Mouse (Mus musculus) MEL (cell line): ENCODE measurements around the gene Polrmt. TPM values are rescaled to one million over a fixed set of nuclear protein-coding genes. Genes with fewer than 3 reads are reported as not detected.

Experiments used
- DNase-seq: peaks from one replicate; pipeline ENCODE4 v3.0.0; 2011; ENCODE audit warnings: low read depth, low spot score
- H3K27ac ChIP-seq: 2 replicates; pipeline ENCODE4 v1.5.1; 2012; ENCODE audit warnings: low read depth, mild to moderate bottlenecking, control low read depth, low read length, moderate library complexity; ENCODE audit not compliant: control insufficient read depth
- H3K27me3 ChIP-seq, 2 experiments: fragments of 150-350 bp in 1 of 2; sonication (generic) in 1 of 2; 2 replicates each; pipeline ENCODE4 v1.6.1; 2012; ENCODE audit warnings: low read length in 2 of 2, mild to moderate bottlenecking in 2 of 2, improper control_type of control experiment in 1 of 2, moderate library complexity in 1 of 2; ENCODE audit not compliant: insufficient read depth in 2 of 2, control insufficient read depth in 1 of 2
- H3K36me3 ChIP-seq, 2 experiments: 2 replicates each; pipeline ENCODE4 v1.6.1; 2012 to 2014; ENCODE audit warnings: low read length in 2 of 2, improper control_type of control experiment in 1 of 2, inconsistent platforms in 1 of 2, mild to moderate bottlenecking in 1 of 2; ENCODE audit not compliant: insufficient read depth in 2 of 2, control insufficient read depth in 1 of 2
- H3K4me1 ChIP-seq, 2 experiments: fragments of 150-350 bp in 1 of 2; sonication (generic) in 1 of 2; 2 replicates each; pipeline ENCODE4 v1.6.1; 2012; ENCODE audit warnings: low read length in 2 of 2, improper control_type of control experiment in 1 of 2, mild to moderate bottlenecking in 1 of 2; ENCODE audit not compliant: insufficient read depth in 2 of 2, control insufficient read depth in 1 of 2
- H3K4me3 ChIP-seq, 2 experiments: fragments of 150-350 bp in 1 of 2; sonication (generic) in 1 of 2; 2 replicates each; pipeline ENCODE4 v1.5.1; 2012; ENCODE audit warnings: low read depth in 2 of 2, low read length in 2 of 2, mild to moderate bottlenecking in 2 of 2, moderate library complexity in 2 of 2, control low read depth in 1 of 2, improper control_type of control experiment in 1 of 2; ENCODE audit not compliant: control insufficient read depth in 1 of 2, insufficient read depth in 1 of 2
- H3K79me2 ChIP-seq: 2 replicates; pipeline ENCODE4 v1.6.1; 2012; ENCODE audit warnings: mild to moderate bottlenecking, low read length, moderate library complexity; ENCODE audit not compliant: control insufficient read depth, poor library complexity, insufficient read depth
- H3K9ac ChIP-seq: 2 replicates; pipeline ENCODE4 v1.6.1; 2012; ENCODE audit warnings: low read depth, mild to moderate bottlenecking, control low read depth, low read length, moderate library complexity; ENCODE audit not compliant: control insufficient read depth, poor library complexity, severe bottlenecking
- H3K9me3 ChIP-seq: fragments of 150-350 bp; sonication (generic); replicated peaks from 2 replicates; pipeline ENCODE4 v1.6.1; 2012; ENCODE audit warnings: mild to moderate bottlenecking, low read length, improper control_type of control experiment, moderate library complexity; ENCODE audit not compliant: insufficient read depth
- CHD2 ChIP-seq: IDR thresholded peaks from 2 replicates; pipeline ENCODE4 v1.6.1; 2011; ENCODE audit warnings: low read length, improper control_type of control experiment
- CTCF ChIP-seq, 3 experiments: IDR thresholded peaks in 2 of 3; conservative IDR thresholded peaks in 1 of 3; 2 replicates each; pipeline ENCODE4 v1.5.1; 2011 to 2012; ENCODE audit warnings: low read length in 3 of 3, low read depth in 2 of 3, mild to moderate bottlenecking in 2 of 3, improper control_type of control experiment in 1 of 3, inconsistent platforms in 1 of 3, mixed read lengths in 1 of 3, moderate library complexity in 1 of 3; ENCODE audit not compliant: control insufficient read depth in 1 of 3, insufficient read depth in 1 of 3, poor library complexity in 1 of 3, severe bottlenecking in 1 of 3
- E2F4 ChIP-seq: IDR thresholded peaks from 2 replicates; pipeline ENCODE4 v1.6.1; 2011; ENCODE audit warnings: low read depth, low read length, improper control_type of control experiment, borderline replicate concordance
- ELF1 ChIP-seq: IDR thresholded peaks from 2 replicates; pipeline ENCODE4 v1.6.1; 2014; ENCODE audit warnings: low read depth, mild to moderate bottlenecking, inconsistent platforms, low read length, improper control_type of control experiment, moderate library complexity
- GATA1 ChIP-seq: IDR thresholded peaks from 2 replicates; pipeline ENCODE4 v1.6.1; 2011; ENCODE audit warnings: low read depth, low read length, improper control_type of control experiment
- MAFK ChIP-seq: IDR thresholded peaks from 2 replicates; pipeline ENCODE4 v1.6.1; 2011; ENCODE audit warnings: low read depth, mild to moderate bottlenecking, low read length, improper control_type of control experiment, borderline replicate concordance
- MXI1 ChIP-seq: IDR thresholded peaks from 2 replicates; pipeline ENCODE4 v1.6.1; 2011; ENCODE audit warnings: mild to moderate bottlenecking, low read depth, low read length, improper control_type of control experiment
- MYB ChIP-seq: IDR thresholded peaks from 2 replicates; pipeline ENCODE4 v1.6.1; 2011; ENCODE audit warnings: mild to moderate bottlenecking, low read depth, low read length, improper control_type of control experiment
- NELFE ChIP-seq: IDR thresholded peaks from 2 replicates; pipeline ENCODE4 v1.6.1; 2011; ENCODE audit warnings: low read depth, low read length, improper control_type of control experiment
- POLR2A ChIP-seq, 2 experiments: IDR thresholded peaks; 2 replicates each; pipeline ENCODE4 v1.6.1; 2011 to 2012; ENCODE audit warnings: low read length in 2 of 2, mild to moderate bottlenecking in 2 of 2, control low read depth in 1 of 2, improper control_type of control experiment in 1 of 2, low read depth in 1 of 2, moderate library complexity in 1 of 2; ENCODE audit not compliant: control insufficient read depth in 1 of 2, insufficient read depth in 1 of 2, poor library complexity in 1 of 2
- POLR2AphosphoS2 ChIP-seq: IDR thresholded peaks from 2 replicates; pipeline ENCODE4 v1.6.1; 2011; ENCODE audit warnings: low read length, improper control_type of control experiment
- POLR2AphosphoS5 ChIP-seq: IDR thresholded peaks from 2 replicates; pipeline ENCODE4 v1.6.1; 2012; ENCODE audit warnings: low read depth, borderline replicate concordance, mild to moderate bottlenecking, inconsistent platforms, low read length, moderate library complexity, mixed read lengths
- RAD21 ChIP-seq: IDR thresholded peaks from 2 replicates; pipeline ENCODE4 v1.6.1; 2011; ENCODE audit warnings: mild to moderate bottlenecking, low read depth, low read length, improper control_type of control experiment
- SMC3 ChIP-seq: IDR thresholded peaks from 2 replicates; pipeline ENCODE4 v1.6.1; 2011; ENCODE audit warnings: low read depth, low read length, improper control_type of control experiment
- TAL1 ChIP-seq: IDR thresholded peaks from 2 replicates; pipeline ENCODE4 v1.6.1; 2012; ENCODE audit warnings: mild to moderate bottlenecking, inconsistent platforms, low read length, moderate library complexity, mixed read lengths
- USF2 ChIP-seq, 2 experiments: IDR thresholded peaks; 2 replicates each; pipeline ENCODE4 v1.6.1; 2011 to 2012; ENCODE audit warnings: improper control_type of control experiment in 2 of 2, low read length in 2 of 2, borderline replicate concordance in 1 of 2, inconsistent platforms in 1 of 2, low read depth in 1 of 2, mild to moderate bottlenecking in 1 of 2; ENCODE audit not compliant: insufficient read depth in 1 of 2
- polyA plus RNA-seq, 2 experiments: library from polyadenylated mRNA; stranded (reverse) in 1 of 2; unstranded in 1 of 2; fragments of >175 nt in 1 of 2; fragments of >200 nt in 1 of 2; gene quantifications; 2 replicates each; pipeline versions ENCODE4 v1.2.1 to v1.2.4; 2012; ENCODE audit warnings: low replicate concordance in 2 of 2, low read depth in 1 of 2; ENCODE audit not compliant: insufficient read length in 2 of 2, insufficient read depth in 1 of 2, missing spikeins in 1 of 2
- total RNA-seq: library from RNA; depleted of rRNA; stranded (reverse); fragments of 300-350 nt; gene quantifications from 2 replicates; pipeline ENCODE4 v1.2.3, GENCODE M21; 2012

Gene Polrmt
- total and polyA plus RNA-seq, 3 experiments = 35.7 to 66.9 TPM; not detected in 1

GRCm38 (mm10) chr10:79774486-79775279 lies 28.3 kb upstream of the Polrmt start:
- no peaks in the 10 kb centered on the region for H3K36me3 ChIP-seq
- no peak overlapping the region for H3K27ac ChIP-seq
- H3K9ac ChIP-seq = no peak overlapping the region
- no peaks in the 10 kb centered on the region for H3K79me2 ChIP-seq
- TF ChIP-seq RAD21 (peak; percentile 30), ELF1 (no peak), GATA1 (no peak), NELFE (no peak), SMC3 (peak; percentile 49), CTCF (IDR thresholded peaks at IDR 0.05 in 2 of 3, conservative IDR thresholded peaks at IDR 0.05 in 1 of 3; ENCODE audit: control insufficient read depth in 1 of 3, insufficient read depth in 1 of 3, low read depth in 2 of 3, low read length in 3 of 3, poor library complexity in 1 of 3, severe bottlenecking in 1 of 3) (peak; percentile 64 to 70 (median 65))
- DNase-seq = peak; percentile 65
- no peaks in the 10 kb centered on the region for H3K4me1 ChIP-seq
- no peaks in the 10 kb centered on the region for H3K9me3 ChIP-seq
- H3K4me3 ChIP-seq = no peak overlapping the region
- H3K27me3 ChIP-seq = no peaks in the 10 kb centered on the region

DNA sequence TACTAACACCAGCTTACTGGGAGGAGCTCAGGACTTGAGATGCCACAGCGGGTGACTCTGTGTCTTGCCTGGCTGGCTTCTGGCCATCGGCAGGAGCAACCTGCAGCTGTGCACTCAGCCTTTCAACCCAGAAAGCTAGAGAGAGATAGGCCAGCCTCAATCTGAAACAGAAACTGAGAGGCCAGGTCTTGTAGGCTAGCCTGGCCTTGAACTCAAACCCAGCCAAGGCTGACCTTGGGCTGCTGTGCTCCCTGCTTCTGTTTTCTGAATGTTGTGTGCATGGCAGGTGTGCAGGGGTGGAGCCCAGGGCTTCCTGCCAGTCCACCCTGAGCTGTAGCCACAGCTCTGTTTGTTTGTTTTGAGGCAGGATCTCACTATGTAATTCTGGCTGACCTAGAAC lies 26.8 kb upstream of the Polrmt start:
- H3K9ac ChIP-seq = no peak overlapping the region
- no peaks in the 10 kb centered on the region; a peak in 1 of 4 replicates for H3K36me3 ChIP-seq
- no peaks in the 10 kb centered on the region for H3K79me2 ChIP-seq
- no peak for DNase-seq
- no peaks in the 10 kb centered on the region for H3K9me3 ChIP-seq
- TF ChIP-seq E2F4 (no peak), CHD2 (no peak), ELF1 (no peak), MAFK (no peak), CTCF (IDR thresholded peaks at IDR 0.05 in 2 of 3, conservative IDR thresholded peaks at IDR 0.05 in 1 of 3; ENCODE audit: control insufficient read depth in 1 of 3, insufficient read depth in 1 of 3, low read depth in 2 of 3, low read length in 3 of 3, poor library complexity in 1 of 3, severe bottlenecking in 1 of 3) (no peak), POLR2A (IDR thresholded peaks at IDR 0.05; ENCODE audit: control insufficient read depth in 1 of 2, insufficient read depth in 1 of 2, low read depth in 1 of 2, low read length in 2 of 2, poor library complexity in 1 of 2) (no peak), USF2 (IDR thresholded peaks at IDR 0.05; ENCODE audit: borderline replicate concordance in 1 of 2, insufficient read depth in 1 of 2, low read depth in 1 of 2, low read length in 2 of 2) (no peak), MXI1 (no peak), GATA1 (no peak), POLR2AphosphoS5 (no peak), NELFE (no peak), POLR2AphosphoS2 (no peak), TAL1 (no peak), MYB (no peak), SMC3 (no peak)
- no peaks in the 10 kb centered on the region for H3K27me3 ChIP-seq
- no peak overlapping the region for H3K4me3 ChIP-seq
- no peak overlapping the region for H3K27ac ChIP-seq
- H3K4me1 ChIP-seq = peaks cover 0 to 1% of the 10 kb centered on the region in 2 experiments; a peak in 2 of 4 replicates
